Mouse (Mus musculus): ENCODE data around the gene Phc2.

DNA sequence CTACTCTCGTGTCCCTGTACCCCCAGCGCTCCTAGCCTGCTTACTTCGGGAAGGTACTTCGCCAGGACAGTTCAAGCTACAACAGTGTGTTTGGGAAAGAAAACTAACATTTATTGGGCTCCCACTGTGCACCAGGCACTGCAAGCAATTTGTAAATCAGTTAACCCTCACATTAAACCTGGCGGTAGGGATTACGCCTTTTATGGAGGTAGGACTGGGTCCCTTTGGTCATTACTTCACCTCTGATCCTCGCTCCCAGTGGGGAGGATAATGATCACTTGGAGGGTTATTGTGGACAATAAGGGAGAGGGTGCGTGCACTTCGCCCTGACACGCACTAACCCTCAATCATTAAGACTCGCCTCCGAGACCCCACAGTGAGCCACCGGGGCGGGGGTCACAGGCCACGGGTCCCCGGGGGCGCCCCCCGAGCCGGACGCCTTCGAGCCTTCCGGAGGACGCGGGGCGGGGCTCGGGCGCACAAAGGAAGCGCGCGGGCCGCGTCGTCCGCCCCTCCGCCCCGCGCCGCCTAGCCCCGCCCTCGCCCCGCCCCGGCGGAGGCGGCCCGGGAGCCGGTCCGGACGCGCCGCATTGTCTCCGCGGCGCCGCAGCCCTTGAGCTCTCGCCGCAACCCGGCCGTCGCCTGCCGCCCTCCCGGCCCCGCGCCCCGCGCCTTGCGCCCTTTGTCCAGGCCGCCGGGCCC lies 72.7 kb downstream of the Phc2 start:
- TF ChIP-seq CTCF (IDR thresholded peaks at IDR 0.05; ENCODE audit: borderline replicate concordance, extremely low read depth, insufficient read depth, insufficient read length) (no peak), POLR2A (IDR thresholded peaks at IDR 0.05; ENCODE audit: borderline replicate concordance, extremely low read depth, insufficient read depth, insufficient read length, poor library complexity, severe bottlenecking) (peak; percentile 97)
